Mouse (Mus musculus) urinary bladder, postnatal 14 days (tissue): ENCODE results near the gene Gtse1.
A peak's percentile ranks its signal among the peaks of the same experiment; 100 is the strongest.

Source experiments
- DNase-seq: peaks from one replicate; pipeline ENCODE4 v3.0.0; 2021; ENCODE audit warnings: low spot score

The Gtse1 gene

DNA sequence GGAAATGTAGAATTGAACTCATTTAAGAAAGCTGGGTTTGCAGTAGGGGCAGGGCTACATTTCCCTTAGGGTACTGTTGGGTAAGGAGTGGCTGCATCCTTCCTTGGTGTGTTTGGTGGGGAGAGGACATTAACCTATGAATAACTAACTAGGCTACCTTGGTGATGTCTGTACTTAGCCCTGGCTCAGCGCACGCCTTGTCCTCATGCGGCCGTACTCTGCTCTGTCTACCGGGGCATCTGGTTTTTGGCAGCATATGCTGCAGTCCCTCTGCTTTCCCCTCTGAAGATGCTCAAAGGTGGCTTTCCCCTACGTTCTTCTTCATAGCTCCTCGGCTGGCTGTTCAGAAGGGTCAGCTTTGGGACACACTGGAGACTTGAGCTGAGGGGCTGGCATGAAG lies 17.8 kb downstream of the Gtse1 start:
- no peak for DNase-seq

DNA sequence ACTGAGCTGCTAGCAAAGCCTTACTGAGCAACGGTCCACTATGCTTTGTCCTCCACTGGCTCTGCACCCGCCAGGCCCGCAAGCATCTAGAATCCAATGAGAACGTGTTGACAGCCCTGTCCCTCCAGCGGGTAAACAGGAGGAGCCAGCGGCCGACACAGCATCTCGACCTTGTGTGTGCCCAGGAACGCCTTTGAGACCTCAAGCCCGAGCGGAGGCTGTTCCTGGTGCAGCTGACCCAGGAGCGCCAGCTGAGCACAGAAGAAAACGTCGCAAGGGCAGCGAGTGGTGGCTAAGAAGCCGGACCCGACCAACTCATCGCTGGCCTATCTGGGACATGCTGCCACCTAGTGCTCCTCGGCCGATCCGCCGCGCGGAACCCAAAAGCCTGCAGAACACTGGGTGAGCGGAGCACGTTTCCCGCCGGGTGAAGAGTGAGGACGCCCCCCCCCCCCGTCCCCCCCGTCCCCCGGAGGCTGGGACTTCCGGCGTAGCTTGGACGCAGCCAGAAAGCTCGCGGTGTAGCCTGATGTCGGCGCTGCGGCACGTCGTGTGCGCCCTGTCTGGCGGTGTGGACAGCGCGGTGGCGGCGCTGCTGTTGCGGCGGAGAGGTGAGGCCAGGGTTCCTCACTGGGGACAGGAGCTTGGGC lies 19.4 kb downstream of the Gtse1 start, which contains the start of gene Trmu:
Gene Trmu (plus strand): TSS at position 465 of the 650 bp plus-strand sequence.
- peak; percentile 90 for DNase-seq

DNA sequence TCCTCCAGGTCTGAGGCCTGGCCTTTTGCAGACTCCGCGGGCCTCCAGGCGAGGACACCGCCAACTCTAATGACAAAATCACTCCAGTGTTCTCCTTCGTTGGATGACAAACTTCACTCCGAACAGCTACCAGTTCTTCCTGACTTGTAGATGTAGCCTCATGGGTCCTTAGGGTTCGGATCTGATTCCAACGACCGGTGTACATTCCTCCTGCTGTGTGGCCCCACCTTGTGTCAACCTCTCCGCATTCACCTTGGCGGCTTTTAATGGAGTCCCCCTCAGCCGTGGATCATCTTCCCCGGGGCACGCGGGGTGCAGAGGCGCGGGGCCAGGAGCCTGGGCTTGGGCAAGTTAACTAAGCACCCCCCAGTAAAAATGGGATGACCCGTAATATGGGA lies 20.0 kb downstream of the Gtse1 start:
- peak; percentile 15 for DNase-seq

DNA sequence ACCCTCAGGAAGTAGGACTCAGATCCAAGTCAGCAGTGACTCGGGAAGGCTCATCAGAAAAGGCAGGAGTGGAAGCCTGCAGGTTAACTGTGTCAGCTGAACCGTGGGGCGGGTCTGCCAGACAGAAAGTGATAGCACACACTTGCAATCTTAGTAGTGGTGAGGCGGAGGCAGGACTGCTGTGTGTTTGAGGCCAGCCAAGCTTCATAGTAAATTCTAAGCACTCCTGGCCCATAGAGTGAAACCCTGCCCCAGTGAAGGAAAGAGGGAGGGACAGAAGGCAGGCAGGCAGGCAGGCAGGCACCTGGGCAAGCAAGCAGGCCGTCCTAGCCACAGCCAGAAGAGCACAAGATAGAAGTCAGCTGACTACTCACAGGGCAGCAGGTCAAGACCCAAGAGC lies 26.1 kb downstream of the Gtse1 start:
- no peak for DNase-seq

DNA sequence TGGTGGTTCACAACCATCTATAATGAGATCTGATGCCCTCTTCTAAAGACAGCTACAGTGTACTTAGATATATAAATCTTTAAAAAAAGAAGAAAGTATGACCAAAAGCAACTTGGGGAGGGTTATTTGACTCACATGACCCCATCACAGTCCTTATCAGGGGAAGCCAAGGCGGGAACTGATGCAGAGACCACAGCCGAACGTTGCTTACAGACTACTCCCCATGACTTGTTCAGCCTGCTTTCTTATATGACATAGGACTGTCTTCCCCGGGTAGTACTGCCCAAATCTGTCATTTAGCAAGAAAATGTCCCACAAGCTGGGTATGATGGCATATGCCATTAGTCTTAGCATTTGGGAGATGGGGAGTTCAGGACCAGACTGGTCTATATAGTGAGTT lies 29.7 kb downstream of the Gtse1 start:
- no peak for DNase-seq

DNA sequence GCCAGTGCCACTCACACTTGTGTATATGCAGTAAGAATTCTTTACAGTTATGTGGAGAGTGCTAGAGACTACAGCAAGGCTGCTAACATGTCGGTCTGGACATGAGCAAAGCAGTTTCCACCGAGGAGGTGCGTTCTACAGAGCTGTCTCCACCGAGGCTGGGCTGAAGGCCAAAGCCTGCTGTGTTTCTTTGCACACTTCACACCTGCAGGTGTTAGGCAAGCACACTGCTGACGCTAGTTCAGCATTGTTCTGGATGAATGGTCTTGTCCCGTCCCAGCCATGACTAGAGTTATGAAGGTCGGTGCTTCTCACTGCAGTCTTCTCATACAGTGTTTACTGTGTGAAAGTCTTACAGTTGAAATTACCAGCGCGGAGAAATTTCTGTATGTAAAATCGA lies 32.4 kb downstream of the Gtse1 start:
- no peak for DNase-seq

DNA sequence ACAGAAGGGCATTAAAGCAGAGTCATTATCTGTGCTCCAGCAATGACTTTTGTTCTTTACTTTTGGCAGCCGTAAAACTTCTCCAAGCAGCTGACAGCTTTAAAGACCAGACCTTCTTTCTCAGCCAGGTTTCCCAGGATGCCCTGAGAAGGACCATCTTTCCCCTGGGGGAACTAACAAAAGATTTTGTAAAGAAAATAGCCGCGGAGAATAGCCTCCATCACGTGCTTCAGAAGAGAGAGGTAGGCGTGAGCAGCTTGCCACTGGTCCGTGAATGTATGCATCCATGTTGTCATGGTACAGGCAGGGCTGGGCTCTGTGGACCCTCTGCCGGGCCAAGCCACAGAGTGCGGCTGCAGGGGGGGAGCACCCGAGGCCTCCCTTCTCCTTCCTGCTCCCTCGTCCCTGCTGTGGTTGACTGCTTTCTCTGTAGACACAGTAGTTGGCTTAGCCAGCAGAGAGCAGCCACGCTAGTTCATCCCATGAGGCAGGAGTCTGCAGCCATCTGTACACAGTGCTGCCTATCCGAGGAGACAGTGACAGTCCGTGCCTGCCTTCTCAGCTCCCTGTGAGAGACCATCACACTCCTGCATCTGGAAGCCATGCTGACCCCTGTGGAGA lies 33.1 kb downstream of the Gtse1 start:
- no peak for DNase-seq

DNA sequence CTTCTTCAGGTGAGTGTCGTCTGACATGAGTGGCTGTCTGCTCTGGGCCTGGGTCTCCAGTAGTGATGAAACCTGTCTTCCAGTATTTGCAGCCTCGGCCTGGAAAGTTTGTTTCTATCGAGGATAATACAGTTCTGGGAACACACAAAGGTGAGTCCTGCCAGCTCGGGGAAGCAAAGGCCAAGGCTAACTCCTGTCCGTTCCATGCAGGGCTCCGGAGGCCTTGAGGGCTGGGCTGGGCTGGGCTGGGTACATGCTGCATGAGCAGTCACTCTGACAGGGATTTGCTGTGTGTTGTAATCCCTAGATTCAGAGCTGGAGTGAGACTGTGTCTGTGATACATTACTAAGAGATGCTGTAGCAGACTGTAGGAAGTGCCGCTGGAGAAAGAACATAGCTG lies 34.3 kb downstream of the Gtse1 start:
- no peak for DNase-seq

DNA sequence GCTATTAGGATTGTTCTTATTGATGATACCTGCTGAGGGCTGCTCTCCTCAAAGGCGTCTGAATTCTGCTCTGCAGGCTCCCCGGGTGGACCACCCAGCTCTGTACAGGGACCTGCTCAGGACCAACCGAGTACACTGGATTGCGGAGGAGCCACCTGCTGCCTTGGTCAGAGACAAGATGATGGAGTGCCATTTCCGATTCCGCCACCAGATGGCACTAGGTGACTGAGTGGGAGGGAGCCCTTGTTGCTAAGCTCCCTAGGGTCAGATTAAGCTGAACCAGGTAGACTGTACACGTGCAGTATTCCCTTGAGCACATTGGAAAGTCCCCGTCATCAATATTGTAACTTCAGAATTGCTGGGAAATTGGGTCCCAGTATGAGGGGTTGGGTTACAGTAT lies 36.7 kb downstream of the Gtse1 start:
- DNase-seq: peak; percentile 85

DNA sequence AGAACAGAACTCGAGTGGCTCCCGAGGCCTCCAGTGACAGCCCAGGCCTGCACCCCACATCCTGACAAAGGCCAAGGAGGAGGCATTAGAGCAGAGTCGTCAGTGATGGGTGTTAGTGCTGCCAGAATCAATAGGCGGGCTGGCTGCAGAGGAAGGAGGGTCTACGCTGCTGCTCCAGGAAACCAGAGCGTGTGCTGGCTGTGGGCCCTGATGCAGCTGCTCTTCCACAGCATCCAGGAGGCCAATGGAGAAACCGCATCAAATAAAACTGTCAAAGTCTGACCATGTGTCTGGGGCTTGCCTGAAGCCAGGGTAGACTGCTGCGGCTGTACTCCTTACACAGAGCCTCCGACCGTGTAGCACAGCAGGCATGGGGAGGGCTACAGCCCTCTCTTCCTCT lies 37.6 kb downstream of the Gtse1 start:
- DNase-seq: no peak

DNA sequence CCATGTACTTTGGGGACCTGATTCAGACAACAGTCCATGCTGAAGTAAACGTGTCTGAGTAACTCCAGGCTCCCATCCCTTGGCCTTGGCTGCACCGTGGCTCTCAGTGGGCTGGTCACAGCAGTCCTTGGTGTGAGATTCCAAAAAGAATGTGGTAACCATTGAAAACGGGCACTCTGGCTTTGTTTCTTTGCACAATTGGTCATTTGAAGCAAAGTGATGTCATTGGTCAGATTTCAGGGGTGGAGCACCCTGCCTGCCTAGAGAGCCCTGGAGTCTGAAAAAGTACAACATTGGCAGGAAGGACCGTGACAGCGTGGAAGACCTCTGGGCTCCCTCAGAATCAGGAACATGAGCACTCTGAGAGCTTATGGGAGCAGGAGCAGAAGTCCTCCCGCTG lies 39.9 kb downstream of the Gtse1 start:
- DNase-seq: no peak

DNA sequence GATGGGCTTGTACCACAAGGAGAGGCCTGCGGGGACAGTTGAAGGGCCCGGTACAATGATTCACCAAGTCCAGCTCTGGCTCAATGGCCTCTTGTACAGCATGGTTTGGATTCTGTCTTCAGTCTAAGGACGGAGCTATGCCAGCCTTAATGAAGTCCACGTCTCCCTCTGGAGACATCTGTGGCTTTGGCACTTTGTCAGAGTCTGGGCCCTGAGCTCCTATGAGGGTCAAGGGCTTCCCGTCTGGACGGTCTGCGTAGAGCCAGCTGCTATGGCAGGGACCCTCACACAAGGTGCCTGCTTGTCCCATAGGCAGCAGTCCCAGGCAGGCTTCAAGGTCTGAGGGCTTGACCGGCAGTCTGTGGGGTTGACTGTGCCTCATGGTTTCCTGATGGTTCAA lies 40.8 kb downstream of the Gtse1 start:
- DNase-seq: no peak

DNA sequence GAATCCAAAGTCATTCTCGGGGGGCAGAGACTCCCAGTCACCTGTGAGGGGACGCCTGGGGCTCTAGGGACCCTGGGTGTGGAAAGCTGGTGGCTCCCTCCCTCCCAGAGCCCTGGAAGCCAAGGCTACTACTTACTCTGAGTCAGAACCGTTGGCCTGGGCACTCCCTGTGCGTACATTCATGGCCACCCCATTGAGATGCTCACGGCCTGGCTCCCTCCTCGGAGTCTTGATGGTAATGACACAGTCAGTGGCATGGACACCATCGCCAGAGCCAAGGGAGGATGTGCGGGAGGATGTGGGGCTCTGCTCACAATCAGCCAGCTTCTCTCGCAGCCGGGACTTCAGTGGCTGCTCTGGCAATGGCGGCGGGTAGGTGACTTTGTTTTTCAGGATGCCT lies 41.3 kb downstream of the Gtse1 start:
- DNase-seq: no peak

DNA sequence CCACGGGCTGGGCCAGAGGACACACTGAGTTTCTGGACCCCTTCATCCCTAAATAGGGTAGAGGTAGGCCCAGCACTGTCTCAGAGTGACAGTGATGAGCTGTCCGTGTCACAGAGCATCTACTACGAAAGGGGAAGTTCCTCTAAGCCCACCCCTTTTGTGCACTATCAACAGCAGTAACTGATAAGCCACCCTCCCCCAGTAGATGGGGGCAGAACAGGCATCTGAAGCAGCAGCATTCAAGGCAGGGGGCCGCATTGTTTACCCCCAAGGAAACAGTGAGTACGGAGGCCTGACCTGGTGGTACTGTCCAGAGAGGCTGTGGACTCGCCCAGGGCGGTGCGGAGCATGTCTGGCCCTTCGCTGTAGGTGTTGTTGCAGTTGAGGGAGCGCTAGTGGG lies 43.0 kb downstream of the Gtse1 start:
- no peak for DNase-seq

DNA sequence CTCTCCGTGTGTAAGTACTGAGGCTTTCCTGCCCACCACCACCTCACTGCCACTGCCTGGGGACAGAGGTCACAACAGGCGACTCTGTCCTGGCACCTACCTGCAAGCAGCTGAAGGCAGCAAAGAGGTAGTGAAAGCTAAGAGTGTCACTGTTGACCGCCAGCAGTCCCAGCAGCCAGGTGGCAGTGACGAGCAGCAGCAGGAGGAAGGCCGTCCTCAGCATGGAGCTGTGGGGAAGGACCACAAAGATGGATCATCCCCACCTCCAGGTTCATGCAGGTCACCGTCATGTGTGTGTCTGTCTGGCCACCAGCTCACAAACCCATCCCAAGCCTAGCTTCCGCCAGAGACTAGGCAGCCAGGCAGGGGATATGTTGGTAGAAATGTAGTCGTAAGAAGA lies 44.3 kb downstream of the Gtse1 start:
- DNase-seq: no peak

DNA sequence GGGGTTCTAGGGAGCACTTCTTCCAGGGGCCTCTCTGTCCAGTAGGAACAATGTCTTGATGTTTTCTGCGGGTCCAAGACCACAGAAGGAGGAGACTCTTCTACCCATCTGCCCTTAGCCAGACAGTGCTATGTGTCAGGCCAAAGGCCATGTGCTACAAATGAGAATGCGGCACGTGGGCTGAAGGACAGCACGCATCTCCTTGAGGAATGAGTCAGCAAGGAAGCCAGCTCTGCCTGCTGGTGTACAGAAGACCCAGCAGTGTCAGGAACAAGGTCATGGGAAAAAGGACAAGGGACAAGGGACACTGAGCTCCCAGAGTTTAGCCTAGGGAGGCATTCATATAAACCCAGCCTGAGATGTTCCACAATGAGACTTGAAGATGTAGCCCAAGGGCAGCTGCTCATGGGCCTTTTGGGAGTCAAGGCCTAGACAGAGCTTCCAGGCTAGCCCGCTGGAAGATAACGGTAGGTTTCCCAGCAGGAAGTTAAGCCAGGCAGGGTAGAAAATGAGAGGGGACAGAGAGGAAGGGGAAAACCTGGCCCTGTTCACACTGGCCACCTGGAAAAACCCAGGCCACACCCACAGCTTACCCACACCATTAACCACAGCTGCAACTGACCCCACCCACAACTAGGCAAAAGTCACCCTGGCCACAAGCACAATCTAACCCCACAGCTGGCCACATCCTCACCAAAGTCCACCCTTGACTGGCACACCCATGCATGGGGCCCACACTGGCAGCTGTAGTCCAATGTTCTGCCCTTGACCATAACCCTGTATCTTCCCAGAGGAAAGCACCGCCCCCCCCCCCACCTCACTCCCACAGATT lies 49.3 kb downstream of the Gtse1 start:
- no peak for DNase-seq

DNA sequence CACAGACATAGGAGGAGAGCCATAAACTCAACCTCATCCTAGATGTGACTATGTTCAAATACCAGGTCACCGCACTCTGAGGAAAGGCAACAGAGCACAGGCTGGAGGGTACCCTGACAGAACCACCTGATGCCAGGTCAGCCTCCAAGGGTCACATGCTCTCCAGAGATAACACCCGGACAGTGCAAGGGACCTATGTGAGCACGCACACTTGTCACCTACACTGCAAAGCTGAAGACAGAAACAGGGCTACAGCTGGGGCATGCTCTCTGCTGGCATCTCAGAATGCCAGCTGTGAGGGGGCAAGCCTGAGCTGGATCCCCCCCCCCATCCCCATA lies 49.9 kb downstream of the Gtse1 start:
- DNase-seq: no peak

DNA sequence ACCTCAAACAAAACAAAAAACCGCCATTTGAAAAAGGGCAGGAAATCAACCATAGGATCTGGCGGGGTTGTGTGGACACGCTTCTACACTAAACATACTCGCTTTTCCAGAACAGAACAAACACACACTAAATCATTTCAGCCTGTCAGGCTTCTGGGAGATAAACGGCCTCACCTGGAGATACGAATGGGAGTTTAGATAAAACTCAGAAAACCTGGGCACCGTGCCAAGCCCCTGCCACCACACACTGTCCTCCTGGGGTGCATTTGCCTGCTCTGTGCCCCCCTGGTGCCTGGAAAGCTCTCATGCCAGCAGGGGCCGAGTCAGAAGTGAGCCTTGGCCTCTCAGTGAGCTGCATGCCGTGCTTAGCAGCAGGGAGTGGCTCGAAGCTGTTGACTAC lies 50.4 kb downstream of the Gtse1 start:
- peak; percentile 75 for DNase-seq

DNA sequence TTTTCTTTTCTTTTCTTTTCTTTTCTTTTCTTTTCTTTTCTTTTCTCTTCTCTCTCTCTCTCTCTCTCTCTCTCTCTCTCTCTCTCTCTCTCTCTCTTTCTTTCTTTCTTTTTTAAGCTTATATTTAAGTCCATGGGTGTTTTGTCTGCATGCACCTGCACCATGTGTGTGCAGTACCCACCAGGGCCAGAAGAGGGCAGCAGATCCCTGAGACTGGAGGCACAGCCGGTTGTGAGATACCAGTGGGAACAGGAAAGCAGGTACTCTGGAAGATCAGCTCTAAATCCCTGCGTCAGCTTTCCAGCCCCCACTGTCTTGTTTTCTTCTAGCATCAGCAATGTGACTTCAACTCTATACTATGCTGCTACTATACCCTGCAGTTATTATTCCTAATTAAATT lies 54.1 kb downstream of the Gtse1 start:
- DNase-seq: peak; percentile 63

DNA sequence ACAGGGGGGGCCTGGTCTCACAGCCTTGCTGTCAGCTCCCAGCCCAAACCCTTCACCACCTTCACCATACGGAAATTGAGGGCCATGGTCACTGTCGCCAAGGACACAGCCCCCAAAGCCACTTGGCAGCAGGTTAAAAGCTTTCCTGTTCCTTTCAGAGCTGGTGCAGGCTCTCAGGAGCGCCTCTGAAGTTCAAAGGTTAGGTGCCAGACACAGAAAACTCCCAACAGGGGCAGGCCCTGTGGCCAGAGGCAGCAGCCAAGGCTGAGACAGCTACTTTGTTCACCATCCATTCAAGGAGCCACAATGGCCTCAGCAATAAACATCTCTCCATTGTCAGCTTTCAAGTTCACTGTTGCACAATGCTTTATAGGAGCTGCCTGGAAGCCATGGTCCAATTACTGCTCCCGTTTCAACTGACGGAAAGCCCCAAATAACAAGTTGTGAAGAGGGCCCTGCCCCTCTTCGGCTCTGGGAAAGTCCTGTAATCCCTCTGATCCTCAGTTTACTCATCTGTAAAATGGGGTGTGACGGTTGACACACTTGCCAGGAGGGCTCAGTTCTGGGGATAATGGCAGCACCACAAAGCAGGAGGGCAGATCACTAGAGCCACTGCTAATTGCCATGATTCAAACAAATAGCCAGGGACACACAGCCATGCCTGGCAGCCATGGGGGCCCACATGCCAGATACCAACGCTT lies 59.8 kb downstream of the Gtse1 start:
- no peak for DNase-seq

DNA sequence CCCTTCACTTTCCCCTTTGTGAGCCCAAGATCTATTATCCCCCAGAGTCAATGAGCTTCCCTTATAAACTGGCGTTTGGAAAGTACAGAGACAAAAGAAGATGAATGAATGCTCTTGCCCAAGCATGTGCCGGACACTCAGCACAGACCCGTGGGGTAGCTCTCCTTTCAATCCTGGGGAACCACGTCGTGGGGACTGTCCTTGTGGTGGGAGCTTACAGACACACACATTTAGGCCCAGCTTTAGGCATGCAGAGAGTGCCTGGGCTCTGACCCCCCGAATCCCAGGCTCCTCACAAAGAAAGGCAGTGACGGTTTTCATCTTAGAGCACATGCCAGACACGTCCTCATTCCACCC lies 60.3 kb downstream of the Gtse1 start:
- DNase-seq: no peak

DNA sequence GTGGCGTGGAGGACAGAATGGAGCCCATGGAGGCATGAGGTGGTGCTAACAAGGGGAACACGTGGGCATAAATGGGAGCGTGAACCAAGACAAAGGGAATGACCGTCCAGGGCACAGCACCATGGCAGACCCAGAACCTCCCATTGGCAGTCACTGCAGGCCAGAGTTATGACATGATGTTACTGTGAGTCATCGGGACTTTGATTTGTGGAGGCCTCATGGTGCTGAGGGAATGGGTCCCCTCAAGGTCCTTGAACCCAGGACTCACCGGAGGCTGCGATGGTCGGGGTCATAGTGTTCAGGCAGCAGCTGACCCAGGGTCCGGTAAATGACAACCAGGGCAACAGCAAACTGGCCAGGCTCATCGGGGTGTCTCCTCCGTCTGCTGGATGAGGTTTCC lies 62.3 kb downstream of the Gtse1 start:
- no peak for DNase-seq
